Mouse (Mus musculus): ENCODE data around the gene Tstd2. TPM values are rescaled to one million over a fixed set of nuclear protein-coding genes. Genes with fewer than 3 reads are reported as not detected.

Gene Tstd2
- polyA plus RNA-seq, 1 experiment from 2014 or later = 57.2 TPM

- 96% methylated on average over 1 of the region's 1 CpGs for whole genome bisulfite sequencing
- H3K27ac ChIP-seq = no peak overlapping the region
- no peaks in the 10 kb centered on the region; the same call in 1 of the 2 replicates for H3K9me3 ChIP-seq
- DNase-seq (ENCODE audit: low spot score) = no peak
- no peak overlapping the region for H3K4me3 ChIP-seq
- H3K27me3 ChIP-seq (ENCODE audit: insufficient read depth, poor library complexity, severe bottlenecking) = no peaks in the 10 kb centered on the region
- no peaks in the 10 kb centered on the region for H3K4me1 ChIP-seq (replicated peaks)
- peaks cover 89% of the 10 kb centered on the region for H3K36me3 ChIP-seq
Observed at GRCm38 (mm10) chr4:46146881-46147280, 8.4 kb upstream of the Tstd2 start.

- Histone ChIP-seq H3K9me3 (no peaks in the 10 kb centered on the region; the same call in 1 of the 2 replicates), H3K27ac (no peak overlapping the region), H3K36me3 (peaks cover 64% of the 10 kb centered on the region), H3K4me1 (replicated peaks) (peaks cover 14% of the 10 kb centered on the region), H3K27me3 (ENCODE audit: insufficient read depth, poor library complexity, severe bottlenecking) (no peaks in the 10 kb centered on the region), H3K4me3 (no peak overlapping the region)
- DNase-seq (ENCODE audit: low spot score) = no peak
- WGBS = 76% methylated on average over 3 of the region's 3 CpGs
Observed at GRCm38 (mm10) chr4:46144323-46144722, 5.8 kb upstream of the Tstd2 start.

GRCm38 (mm10) chr4:46137629-46138286 is 736 bp downstream of the Tstd2 start:
- peak overlapping the region; percentile 97 for H3K27ac ChIP-seq
- DNase-seq (ENCODE audit: low spot score) = peak; percentile 24
- WGBS = 10% methylated on average over 17 of the region's 17 CpGs

GRCm38 (mm10) chr4:46131791-46132190 is 6.7 kb downstream of the Tstd2 start:
- peaks cover 5% of the 10 kb centered on the region for H3K4me1 ChIP-seq (replicated peaks)
- H3K27me3 ChIP-seq (ENCODE audit: insufficient read depth, poor library complexity, severe bottlenecking) = no peaks in the 10 kb centered on the region
- H3K36me3 ChIP-seq = peaks cover 80% of the 10 kb centered on the region
- 91% methylated on average over 6 of the region's 6 CpGs for WGBS
- no peak overlapping the region for H3K27ac ChIP-seq
- DNase-seq (ENCODE audit: low spot score) = no peak
- no peaks in the 10 kb centered on the region for H3K9me3 ChIP-seq
- H3K4me3 ChIP-seq = no peak overlapping the region

More at GRCm38 (mm10) chr4:46137629-46138286, 736 bp downstream of the Tstd2 start:
- H3K36me3 ChIP-seq = peaks cover 35% of the 10 kb centered on the region
- no peaks in the 10 kb centered on the region for H3K27me3 ChIP-seq (ENCODE audit: insufficient read depth, poor library complexity, severe bottlenecking)
- no peaks in the 10 kb centered on the region for H3K9me3 ChIP-seq
- H3K4me3 ChIP-seq = peak overlapping the region; percentile 94
- H3K4me1 ChIP-seq (replicated peaks) = peaks cover 33% of the 10 kb centered on the region

- 79% methylated on average over 3 of the region's 3 CpGs for WGBS
- Histone ChIP-seq H3K27ac (no peak overlapping the region), H3K36me3 (peaks cover 91% of the 10 kb centered on the region)
Observed at GRCm38 (mm10) chr4:46130221-46130620, 8.3 kb downstream of the Tstd2 start.

GRCm38 (mm10) chr4:46129311-46130004 is 9.0 kb downstream of the Tstd2 start:
- 86% methylated on average over 8 of the region's 8 CpGs for WGBS
- H3K36me3 ChIP-seq = peaks cover 91% of the 10 kb centered on the region
- no peak for DNase-seq (ENCODE audit: low spot score)
- no peaks in the 10 kb centered on the region for H3K9me3 ChIP-seq
- H3K4me1 ChIP-seq (replicated peaks) = no peaks in the 10 kb centered on the region
- no peak overlapping the region for H3K27ac ChIP-seq
- no peaks in the 10 kb centered on the region for H3K27me3 ChIP-seq (ENCODE audit: insufficient read depth, poor library complexity, severe bottlenecking)
- no peak overlapping the region for H3K4me3 ChIP-seq

More at GRCm38 (mm10) chr4:46130221-46130620, 8.3 kb downstream of the Tstd2 start:
- Histone ChIP-seq H3K4me1 (replicated peaks) (no peaks in the 10 kb centered on the region), H3K27me3 (ENCODE audit: insufficient read depth, poor library complexity, severe bottlenecking) (no peaks in the 10 kb centered on the region), H3K4me3 (no peak overlapping the region), H3K9me3 (no peaks in the 10 kb centered on the region)
- peak; percentile 60 for DNase-seq (ENCODE audit: low spot score)

- H3K27me3 ChIP-seq (ENCODE audit: insufficient read depth, poor library complexity, severe bottlenecking) = no peaks in the 10 kb centered on the region
- no peaks in the 10 kb centered on the region for H3K4me1 ChIP-seq (replicated peaks)
- DNase-seq (ENCODE audit: low spot score) = peak; percentile 66
- WGBS = 54% methylated on average over 2 of the region's 2 CpGs
- H3K4me3 ChIP-seq = no peak overlapping the region
- H3K36me3 ChIP-seq = peaks cover 91% of the 10 kb centered on the region
- no peak overlapping the region for H3K27ac ChIP-seq
- no peaks in the 10 kb centered on the region for H3K9me3 ChIP-seq
Observed at GRCm38 (mm10) chr4:46126541-46126940, 12.0 kb downstream of the Tstd2 start.

GRCm38 (mm10) chr4:46123358-46123757 is 15.1 kb downstream of the Tstd2 start:
- no peak for DNase-seq (ENCODE audit: low spot score)
- no peak overlapping the region for H3K27ac ChIP-seq
- 94% methylated on average over 6 of the region's 6 CpGs for WGBS
- H3K27me3 ChIP-seq (ENCODE audit: insufficient read depth, poor library complexity, severe bottlenecking) = no peaks in the 10 kb centered on the region
- no peaks in the 10 kb centered on the region for H3K9me3 ChIP-seq
- peaks cover 93% of the 10 kb centered on the region for H3K36me3 ChIP-seq
- no peaks in the 10 kb centered on the region for H3K4me1 ChIP-seq (replicated peaks)
- H3K4me3 ChIP-seq = no peak overlapping the region

- no peak overlapping the region for H3K4me3 ChIP-seq
- no peak overlapping the region for H3K27ac ChIP-seq
- H3K27me3 ChIP-seq (ENCODE audit: insufficient read depth, poor library complexity, severe bottlenecking) = no peaks in the 10 kb centered on the region
- peaks cover 100% of the 10 kb centered on the region for H3K36me3 ChIP-seq
- DNase-seq (ENCODE audit: low spot score) = no peak
- no peaks in the 10 kb centered on the region for H3K4me1 ChIP-seq (replicated peaks)
- 87% methylated on average over 3 of the region's 3 CpGs for WGBS
- H3K9me3 ChIP-seq = no peaks in the 10 kb centered on the region
Observed at GRCm38 (mm10) chr4:46120767-46121166, 17.7 kb downstream of the Tstd2 start.

- peaks cover 99% of the 10 kb centered on the region for H3K36me3 ChIP-seq
- 94% methylated on average over 14 of the region's 14 CpGs for WGBS
- H3K4me1 ChIP-seq (replicated peaks) = no peaks in the 10 kb centered on the region
- H3K27ac ChIP-seq = no peak overlapping the region
- DNase-seq (ENCODE audit: low spot score) = no peak
- H3K4me3 ChIP-seq = no peak overlapping the region
- H3K9me3 ChIP-seq = no peaks in the 10 kb centered on the region
- no peaks in the 10 kb centered on the region for H3K27me3 ChIP-seq (ENCODE audit: insufficient read depth, poor library complexity, severe bottlenecking)
Observed at GRCm38 (mm10) chr4:46119514-46120094, 18.9 kb downstream of the Tstd2 start.

GRCm38 (mm10) chr4:46117536-46117935 is 21.0 kb downstream of the Tstd2 start:
- Histone ChIP-seq H3K4me1 (replicated peaks) (no peaks in the 10 kb centered on the region), H3K36me3 (peaks cover 95% of the 10 kb centered on the region), H3K27me3 (ENCODE audit: insufficient read depth, poor library complexity, severe bottlenecking) (no peaks in the 10 kb centered on the region), H3K27ac (no peak overlapping the region), H3K9me3 (no peaks in the 10 kb centered on the region), H3K4me3 (no peak overlapping the region)
- 94% methylated on average over 4 of the region's 4 CpGs for WGBS
- DNase-seq (ENCODE audit: low spot score) = no peak

GRCm38 (mm10) chr4:46116544-46117175 is 21.8 kb downstream of the Tstd2 start:
- H3K27me3 ChIP-seq (ENCODE audit: insufficient read depth, poor library complexity, severe bottlenecking) = no peaks in the 10 kb centered on the region
- WGBS = 86% methylated on average over 10 of the region's 10 CpGs
- H3K9me3 ChIP-seq = no peaks in the 10 kb centered on the region
- H3K36me3 ChIP-seq = peaks cover 88% of the 10 kb centered on the region
- DNase-seq (ENCODE audit: low spot score) = no peak
- H3K27ac ChIP-seq = no peak overlapping the region
- no peaks in the 10 kb centered on the region for H3K4me1 ChIP-seq (replicated peaks)
- no peak overlapping the region for H3K4me3 ChIP-seq

GRCm38 (mm10) chr4:46115308-46115707 is 23.2 kb downstream of the Tstd2 start:
- Histone ChIP-seq H3K9me3 (no peaks in the 10 kb centered on the region), H3K27me3 (ENCODE audit: insufficient read depth, poor library complexity, severe bottlenecking) (no peaks in the 10 kb centered on the region), H3K36me3 (peaks cover 75% of the 10 kb centered on the region), H3K4me3 (no peak overlapping the region), H3K27ac (no peak overlapping the region), H3K4me1 (replicated peaks) (no peaks in the 10 kb centered on the region)
- DNase-seq (ENCODE audit: low spot score) = no peak
- 89% methylated on average over 1 of the region's 1 CpGs for WGBS

Data from hindbrain, embryonic 10.5 days (tissue).